Mouse (Mus musculus) kidney, postnatal 10 days (tissue): Measurements from ENCODE around the gene Foxf1.

Source experiments
- DNase-seq: peaks from one replicate; pipeline ENCODE4 v3.0.0; 2021; ENCODE audit warnings: mixed read lengths

Foxf1 gene

GRCm38 (mm10) chr8:121132961-121133513 is 48.9 kb downstream of the Foxf1 start:
- no peak for DNase-seq

- no peak for DNase-seq
Observed at GRCm38 (mm10) chr8:121134102-121134501, 49.9 kb downstream of the Foxf1 start.

DNA sequence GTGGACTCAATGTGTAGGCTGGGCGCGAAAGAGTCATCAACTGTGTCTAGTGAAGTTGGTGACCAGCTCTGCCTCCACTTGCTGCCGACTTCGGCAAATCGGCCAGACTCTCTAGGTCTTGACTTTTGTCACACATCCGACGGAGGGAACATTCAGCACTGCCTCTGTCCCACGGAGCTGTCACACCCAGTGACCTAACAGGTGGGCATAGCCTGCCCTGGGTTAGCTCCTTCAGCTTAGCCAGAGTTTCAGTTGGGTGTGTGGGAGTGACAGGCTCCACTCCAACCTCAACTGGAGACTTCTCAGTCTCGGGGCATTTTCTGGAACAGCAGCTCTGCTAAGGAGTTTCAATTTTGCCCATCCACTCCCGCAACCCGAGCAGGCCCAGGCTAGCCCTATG is 50.3 kb downstream of the Foxf1 start:
- peak; percentile 8 for DNase-seq

GRCm38 (mm10) chr8:121136856-121137255 is 52.7 kb downstream of the Foxf1 start:
- no peak for DNase-seq
